Mouse (Mus musculus) testis, postnatal 10 days (tissue): ENCODE measurements around the gene Astn1.
A peak's percentile ranks its signal among the peaks of the same experiment; 100 is the strongest.

Experiments used
- DNase-seq: peaks from one replicate; pipeline ENCODE4 v3.0.0; 2021; ENCODE audit warnings: low spot score

Gene Astn1

DNA sequence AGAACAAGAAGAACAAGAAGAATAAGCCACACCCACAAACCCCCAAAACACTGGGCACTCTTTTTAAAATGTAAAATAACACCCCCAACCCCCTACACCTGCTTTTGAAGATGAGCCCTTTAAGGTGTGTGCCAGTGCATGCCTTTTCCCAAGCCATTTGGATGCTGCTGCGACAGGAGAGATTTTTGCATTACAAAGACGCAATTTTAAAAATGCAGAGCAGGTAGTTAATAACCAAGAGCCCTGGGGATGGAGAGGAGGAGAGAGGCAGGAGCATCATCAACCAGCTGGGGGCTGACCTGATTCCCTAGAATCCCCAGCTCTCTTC is at the start of gene Astn1:
Gene Astn1, plus strand, starts transcription at position 310 of the 328 bp plus-strand sequence.
- no peak for DNase-seq

DNA sequence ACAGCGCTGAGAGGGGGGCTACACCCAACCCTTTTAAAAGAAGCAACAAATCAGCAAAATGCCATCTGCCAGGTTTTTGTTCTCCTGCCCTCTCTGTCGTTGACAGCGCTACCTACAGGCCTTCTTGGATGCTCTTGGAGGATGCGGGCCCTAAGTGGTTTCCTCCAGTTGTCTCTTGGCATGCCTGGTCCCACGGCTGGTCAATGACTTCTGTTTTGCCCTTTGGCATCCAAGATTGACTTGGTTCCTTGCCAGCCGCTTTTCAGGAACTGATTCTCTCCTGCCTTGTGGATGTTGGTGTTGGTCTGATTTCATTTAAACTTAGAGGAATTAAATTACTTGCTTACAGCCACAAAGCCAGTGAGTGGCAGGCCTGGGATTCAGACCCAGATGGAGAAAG is 38.7 kb upstream of the Astn1 start:
- no peak for DNase-seq

DNA sequence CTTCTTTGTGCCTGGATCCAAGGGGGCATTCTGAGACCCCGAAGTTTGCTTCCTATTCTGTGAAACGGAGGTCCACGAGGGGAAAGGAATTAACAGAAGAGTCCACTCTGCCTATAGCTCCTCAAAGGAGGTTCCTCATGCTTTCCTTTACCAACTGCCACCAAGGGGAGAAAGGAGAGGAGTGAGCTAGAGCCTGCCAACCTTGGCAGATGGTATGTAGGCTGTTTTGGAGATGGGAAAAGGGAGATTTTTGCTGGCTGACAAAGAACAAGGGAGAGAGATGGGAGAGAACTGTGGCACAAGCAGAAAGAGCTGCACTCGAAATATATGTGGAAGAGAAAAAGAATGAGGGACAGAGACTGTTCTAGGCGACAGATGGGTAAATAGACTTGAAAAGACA is 33.9 kb upstream of the Astn1 start:
- no peak for DNase-seq

DNA sequence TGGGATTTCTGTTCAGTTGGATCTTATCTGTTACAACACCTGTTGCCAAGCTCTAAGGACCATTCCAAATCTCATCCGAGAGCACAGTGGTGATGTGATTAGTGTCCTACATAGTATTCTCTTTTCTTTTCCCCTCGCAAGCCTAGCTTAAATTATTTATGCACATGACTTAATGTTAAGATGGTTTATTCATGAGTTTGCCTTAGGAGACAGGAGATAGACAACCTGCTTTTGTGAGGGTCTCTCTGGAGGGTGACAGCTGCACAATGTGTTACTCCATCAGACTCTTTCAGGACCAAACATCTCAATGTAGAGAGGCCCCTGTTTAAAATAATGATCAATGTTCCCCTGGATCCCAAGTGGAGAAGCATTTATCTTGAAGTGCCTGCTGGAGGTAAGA is 33.2 kb upstream of the Astn1 start:
- no peak for DNase-seq

DNA sequence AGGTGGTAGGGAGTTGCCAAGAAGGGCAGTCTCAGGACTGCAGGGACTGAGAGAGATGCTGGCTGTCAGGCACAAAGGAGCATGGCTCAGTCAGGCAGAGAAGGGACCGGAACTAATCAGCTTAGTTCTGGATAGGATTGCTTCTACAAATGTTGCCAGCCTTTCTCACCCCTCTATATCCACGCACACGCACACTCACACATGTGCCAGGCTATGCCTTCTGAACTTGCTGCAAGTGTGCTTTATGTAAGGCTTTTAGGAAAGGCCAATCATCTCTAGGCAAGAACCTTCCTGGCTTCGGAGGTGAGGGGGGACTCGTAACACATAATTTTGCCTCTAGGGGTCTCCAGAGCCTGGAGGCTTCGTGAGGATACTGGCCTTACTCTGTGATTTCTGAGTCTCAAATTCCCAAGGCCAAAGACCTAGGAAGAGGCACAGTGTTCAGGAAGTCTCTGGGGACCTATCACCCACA is 18.8 kb upstream of the Astn1 start:
- no peak for DNase-seq

DNA sequence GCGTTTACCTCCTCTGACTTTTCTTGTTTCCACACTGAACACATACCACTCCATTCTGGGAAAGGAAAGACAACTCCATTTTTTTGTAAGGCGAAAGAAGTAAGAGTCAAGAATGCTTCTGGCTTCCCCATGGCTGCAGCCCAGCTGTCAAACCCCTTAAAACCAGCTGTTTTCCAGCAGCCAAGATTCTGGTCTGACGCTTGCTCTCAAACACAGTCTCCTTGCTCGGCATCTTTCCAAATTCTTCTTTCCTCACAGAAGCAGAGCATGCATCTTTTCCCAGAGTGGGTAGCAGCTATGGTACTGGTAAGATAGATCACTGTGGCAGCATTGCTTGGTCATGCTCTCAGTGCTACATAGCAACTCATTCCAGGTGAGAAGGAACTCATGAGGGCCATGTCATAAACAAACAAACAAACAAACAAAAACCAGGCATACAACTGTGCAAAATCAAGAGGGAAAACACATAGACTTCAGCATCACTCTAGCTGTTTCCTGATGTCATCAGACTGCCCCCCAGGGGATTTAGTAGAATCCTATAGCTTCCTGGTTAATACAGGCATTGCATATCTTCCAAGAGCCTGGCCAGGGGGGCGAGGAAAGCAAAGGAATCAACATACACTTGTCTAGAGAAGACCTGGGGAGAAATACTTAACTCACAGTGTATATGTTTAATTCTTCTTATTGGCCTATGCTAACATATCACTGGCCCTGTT is 8.3 kb upstream of the Astn1 start:
- no peak for DNase-seq

GRCm38 (mm10) chr1:158355177-158356050 is 6.7 kb upstream of the Astn1 start:
- DNase-seq: peak; percentile 44

DNA sequence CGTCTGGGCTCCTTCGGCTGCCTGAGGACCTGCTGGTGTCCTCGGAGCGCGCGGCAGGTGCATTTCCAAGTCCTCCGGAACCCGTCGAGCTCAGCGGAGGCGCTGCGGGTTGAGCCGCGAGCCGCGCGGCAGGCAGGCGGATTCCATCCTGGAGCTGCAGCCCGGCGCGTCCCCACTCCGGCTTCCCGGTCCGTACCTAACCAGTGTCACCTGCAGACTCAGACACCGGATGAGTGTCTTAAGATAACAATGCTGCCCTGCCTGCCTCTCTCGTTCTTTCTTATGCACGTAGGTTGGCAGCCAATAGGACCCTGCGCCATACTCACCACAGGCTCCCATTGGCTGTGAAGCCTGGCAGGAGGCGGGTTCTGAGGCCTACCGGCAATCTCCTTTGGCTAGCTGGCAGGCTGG is 6.0 kb upstream of the Astn1 start, which contains the start of gene Brinp2:
Gene Brinp2, minus strand, starts transcription at position 276 of the 411 bp plus-strand sequence.
- peak; percentile 70 for DNase-seq

DNA sequence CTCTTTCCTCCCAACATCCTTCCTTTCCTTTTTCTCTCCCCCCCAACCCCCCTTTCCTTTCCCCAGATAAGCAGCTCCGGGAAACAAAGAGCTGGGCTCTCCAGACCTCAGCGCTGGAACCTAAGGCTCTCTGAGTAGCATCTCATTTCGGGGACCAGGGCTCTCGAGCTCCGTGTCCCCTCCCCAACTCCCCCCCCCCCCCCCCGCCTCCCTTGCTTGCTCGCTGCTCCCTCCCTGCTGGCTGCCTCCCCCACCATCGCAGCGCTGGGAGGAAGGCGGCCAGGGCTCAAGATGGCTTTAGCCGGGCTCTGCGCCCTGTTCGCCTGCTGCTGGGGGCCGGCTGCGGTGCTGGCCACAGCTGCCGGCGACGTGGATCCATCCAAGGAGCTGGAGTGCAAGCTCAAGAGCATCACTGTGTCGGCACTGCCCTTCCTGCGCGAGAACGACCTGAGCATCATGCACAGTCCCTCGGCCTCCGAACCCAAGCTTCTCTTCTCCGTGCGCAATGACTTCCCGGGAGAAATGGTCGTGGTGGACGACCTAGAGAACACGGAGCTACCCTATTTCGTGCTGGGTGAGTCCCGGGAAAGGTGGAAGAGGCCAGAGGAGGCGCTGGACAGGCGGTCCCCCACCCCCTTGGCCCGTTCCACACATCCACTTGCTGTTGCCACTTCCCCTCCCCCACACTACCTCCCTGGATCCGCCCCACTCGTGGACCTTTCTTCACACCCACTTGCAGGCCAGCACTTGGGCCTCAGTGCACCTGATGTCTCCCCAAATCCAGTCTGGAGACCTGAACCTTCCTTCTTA is 424 bp downstream of the Astn1 start:
- DNase-seq: no peak

- no peak for DNase-seq
Observed at GRCm38 (mm10) chr1:158364461-158364860, 2.4 kb downstream of the Astn1 start.

DNA sequence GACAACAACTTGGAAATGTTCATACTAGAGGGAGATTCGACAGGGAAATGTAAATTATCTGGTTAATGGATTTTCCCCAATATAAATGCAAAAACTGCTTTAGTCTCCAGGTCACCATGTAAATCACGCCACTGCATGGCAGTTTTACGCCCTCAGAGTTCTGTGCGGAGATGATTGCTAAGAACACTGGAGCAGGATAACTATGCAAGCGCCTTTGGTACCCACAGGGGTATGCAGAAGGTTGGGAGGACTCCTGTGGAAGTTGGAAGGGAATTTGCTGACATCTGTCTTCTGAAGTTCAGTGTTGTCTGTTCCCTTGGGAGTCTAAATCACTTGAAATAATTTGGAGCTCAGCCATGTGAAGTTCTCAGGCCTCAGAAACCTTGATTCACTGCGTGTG is 20.2 kb downstream of the Astn1 start:
- no peak for DNase-seq

DNA sequence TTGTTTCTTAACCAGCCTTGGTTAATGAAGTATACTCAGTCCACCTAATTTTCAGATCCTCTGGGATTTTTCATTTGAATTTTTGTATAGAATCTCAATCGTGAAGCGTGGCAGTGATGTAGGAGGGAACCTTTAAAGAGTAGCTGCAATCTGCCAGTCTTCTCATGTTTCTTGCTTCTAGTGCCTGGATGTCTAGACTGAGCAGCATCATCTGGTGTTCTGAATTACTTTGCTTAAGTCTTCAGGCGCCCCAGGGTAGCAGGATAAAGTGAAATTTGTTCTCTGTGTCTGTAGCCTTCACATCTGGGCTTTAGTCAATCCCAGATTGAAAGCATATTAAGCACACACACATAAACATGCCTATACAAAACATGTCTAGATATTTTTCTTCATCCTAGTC is 21.1 kb downstream of the Astn1 start:
- no peak for DNase-seq

- no peak for DNase-seq
Observed at GRCm38 (mm10) chr1:158385311-158385710, 23.2 kb downstream of the Astn1 start.

DNA sequence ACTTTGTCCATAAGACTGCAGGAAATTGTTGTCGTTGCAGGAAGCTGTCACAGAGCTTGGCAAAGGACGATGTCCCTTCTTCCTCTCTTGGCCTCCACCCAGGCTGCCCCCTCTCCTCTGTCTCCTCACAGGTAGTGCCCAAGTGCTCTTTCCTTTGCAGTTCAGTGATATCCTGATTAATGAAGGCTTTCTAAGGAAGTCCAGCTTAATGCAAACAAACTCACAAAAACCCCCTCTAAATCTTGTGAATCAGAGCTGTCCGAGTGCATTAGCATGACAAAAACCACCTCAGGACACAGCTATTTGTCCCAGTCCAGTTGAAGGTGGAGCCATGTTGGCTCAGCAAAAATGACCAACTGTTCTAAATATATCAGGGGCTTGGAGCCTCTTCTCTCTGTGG is 24.7 kb downstream of the Astn1 start:
- no peak for DNase-seq

DNA sequence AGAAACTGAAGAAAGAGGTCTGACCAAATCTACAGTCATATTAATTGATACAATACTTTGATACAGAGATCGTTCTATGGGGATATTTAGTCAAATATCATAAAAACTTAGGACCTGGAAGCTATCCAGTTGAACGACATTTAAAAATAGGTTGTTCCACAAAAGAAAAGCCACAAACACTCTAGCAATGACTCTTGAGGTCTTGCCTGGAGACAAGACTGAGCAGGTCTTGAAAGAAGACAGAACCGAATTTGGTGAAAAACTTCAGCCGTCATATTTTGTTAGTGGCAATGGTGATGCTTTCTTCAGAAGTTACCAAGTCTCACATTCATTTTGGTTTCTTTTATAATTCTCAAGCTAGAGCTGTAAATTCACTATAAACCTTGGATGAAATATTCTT is 26.9 kb downstream of the Astn1 start:
- no peak for DNase-seq

- no peak for DNase-seq
Observed at GRCm38 (mm10) chr1:158390693-158391092, 28.6 kb downstream of the Astn1 start.

DNA sequence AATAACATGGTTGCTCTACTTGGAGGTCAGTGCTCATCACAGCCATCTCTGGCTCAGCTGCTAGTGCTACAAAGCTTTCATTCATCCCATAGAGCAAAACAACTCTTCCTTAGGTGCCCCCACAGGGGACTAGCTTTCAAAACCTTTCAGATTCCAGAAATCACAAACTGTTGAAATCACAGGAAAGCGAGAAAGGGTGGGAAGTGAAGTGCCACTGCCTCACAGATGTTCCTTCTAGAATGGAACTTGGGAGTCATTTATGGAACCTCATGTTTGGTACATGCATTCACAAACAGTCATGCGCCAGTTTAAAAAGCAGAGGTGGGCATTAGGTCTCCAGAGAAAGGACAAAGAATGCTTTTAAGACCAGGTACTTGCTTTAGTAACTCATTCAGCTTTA is 35.0 kb downstream of the Astn1 start:
- DNase-seq: no peak

DNA sequence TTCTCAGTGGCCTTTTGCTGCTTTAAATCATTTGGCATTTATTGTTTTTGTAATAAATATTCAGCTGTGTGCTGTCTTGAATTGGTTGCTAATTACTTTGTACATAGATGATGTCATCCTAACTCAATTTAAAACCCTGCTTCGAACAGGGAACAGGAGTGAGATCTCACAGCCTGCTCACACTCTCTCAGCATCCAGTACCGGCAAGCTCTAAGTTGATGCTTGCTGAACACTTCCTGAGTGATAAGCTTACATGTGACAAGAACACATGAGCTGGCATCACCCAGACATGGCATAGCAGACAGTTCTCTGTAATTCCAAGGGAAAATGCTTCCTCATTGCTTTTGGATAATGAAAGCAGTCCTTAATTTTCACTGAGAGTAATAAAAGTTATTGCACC is 38.8 kb downstream of the Astn1 start:
- no peak for DNase-seq

DNA sequence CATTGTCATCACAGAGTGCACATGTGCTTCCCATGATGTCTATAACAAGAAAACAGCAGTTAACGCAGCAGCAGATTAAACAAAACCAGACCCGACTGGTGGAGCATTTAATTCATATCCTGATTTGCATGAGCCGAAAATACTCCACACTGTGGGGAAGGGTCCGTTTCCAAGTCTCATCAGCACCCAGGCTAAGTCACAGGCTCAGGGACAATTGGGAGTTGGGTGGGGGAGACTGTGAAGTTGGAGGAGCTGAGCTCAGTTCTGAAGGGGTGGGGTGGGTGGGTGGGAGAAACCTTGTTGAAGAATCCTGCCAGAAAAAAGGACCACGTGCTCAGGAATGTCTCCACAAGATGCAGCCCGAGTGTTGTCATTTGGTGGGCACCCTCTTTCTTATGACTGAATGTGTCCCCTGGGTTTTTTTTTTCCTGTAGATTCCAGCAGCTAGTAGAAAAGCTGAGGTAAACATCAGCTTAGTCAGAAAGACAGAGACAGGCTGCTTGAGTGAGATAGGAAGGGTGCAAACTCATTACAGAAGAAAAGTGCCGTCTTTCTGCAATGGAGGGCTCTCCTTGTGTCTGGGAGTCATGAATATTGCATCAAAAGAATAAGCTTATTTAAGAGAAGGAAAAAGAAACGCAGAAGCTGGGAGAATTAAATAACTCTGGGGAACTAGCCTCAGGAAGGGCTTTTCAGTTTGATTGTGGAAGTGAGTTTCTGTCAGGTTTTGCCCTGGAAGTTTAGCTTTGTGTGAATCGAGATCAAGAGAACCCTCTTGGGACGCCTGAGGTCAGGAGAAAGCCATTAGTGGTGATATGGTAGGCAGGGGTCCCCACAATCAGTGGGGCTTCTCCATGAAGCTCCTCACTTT is 44.1 kb downstream of the Astn1 start:
- no peak for DNase-seq

DNA sequence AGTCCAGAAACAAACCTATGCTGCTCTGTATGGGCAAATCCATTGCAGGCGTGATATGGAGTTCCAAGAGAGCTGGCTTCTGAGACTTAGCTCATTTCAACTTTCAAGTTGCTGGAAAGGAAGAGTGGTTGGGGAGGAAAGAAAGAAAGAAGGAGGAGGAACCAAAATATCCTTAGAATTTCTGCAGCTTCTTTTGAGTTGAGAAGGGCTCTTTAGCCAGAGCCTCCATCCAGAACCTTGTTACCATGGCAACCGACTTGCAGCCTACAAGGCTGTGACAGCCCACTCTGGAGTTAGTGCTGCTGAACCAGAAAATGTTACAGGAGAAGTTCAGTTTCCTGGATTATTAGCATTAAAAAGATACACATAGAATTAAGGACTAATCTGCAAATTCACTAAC is 46.1 kb downstream of the Astn1 start:
- no peak for DNase-seq

DNA sequence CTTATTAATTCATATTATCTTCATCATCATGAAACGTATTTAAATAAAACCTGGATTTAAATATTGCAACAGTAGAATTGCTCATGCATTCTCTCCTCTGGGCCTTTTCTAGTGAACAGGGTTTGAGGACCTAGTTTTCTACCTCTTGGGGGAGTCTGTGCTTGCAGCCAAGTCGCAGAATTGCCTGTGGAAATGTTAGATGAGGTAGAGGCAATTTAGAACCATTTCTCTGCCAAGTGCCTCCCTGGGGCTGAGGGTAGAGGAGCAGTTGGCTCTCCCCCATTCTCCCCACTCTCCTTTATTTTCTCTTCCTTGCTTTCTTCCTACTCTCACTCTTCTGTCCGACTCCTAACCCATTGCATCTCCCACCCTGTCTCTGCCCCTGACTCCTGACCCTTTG is 49.1 kb downstream of the Astn1 start:
- no peak for DNase-seq

DNA sequence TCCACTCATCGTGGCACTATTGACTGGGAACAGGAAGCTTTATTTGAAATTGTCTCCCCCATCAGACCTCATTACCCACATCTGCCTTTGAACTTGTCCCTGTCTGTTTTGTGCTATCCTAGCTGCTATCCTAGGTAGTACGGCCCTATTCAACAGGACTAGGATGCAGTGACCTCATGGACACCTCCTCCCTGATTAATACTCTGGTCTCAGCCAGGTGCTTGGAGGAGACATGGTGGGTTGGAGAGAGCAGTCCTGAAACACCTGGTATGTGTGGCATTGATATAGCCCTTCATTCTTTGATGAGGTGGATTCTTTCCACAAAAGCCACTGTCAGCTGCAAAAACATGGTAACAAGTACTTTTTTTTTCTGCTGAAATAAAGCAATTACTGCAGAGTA is 52.1 kb downstream of the Astn1 start:
- no peak for DNase-seq
